Mouse (Mus musculus): Measurements from ENCODE around the gene Olfr70.

Olfr70 gene

DNA sequence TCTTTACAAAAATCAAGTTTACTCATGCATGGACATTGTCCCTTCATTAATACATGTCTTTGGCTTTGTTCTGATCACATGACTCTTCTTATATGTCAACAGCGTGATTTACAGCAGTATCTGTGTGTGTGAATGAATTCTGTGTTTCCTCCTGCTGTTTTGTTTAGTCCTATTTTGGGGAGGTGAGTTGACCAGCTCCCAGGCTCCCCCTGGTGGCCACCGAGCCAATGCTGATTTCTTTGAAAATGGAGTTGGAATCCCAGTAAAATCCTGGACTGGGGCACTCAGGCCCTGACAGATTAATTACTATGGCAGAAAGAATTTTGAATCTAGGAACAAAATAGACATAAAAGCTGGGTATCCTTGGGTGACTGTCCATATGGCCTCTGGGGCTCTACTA lies 11.2 kb upstream of the Olfr70 start:
- peak; percentile 80 for DNase-seq (ENCODE audit: inconsistent ontology term)

DNA sequence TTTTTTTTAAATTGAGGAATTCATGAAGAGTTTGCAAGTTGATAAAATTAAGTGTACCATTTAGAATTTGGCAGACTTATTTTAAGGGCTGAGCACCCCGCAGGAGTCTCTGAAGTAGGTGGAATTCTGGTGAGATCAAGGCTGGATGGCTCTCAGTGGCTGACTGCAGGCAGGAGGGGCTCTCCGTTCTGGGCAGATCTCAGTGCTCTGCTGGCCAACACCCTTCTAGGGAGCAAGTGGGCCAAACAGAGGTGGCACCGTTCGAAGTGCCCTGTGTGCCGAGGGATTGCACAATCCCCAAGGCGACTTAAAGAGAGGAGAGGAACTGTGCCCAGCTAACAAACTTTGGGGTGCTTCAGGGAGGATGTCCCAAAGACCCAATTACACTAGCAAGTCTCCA lies 9.3 kb upstream of the Olfr70 start, which contains the start of gene Olfr71:
Gene Olfr71, minus strand, starts transcription at position 387 of the 400 bp plus-strand sequence.
- no peak for DNase-seq (ENCODE audit: inconsistent ontology term)

DNA sequence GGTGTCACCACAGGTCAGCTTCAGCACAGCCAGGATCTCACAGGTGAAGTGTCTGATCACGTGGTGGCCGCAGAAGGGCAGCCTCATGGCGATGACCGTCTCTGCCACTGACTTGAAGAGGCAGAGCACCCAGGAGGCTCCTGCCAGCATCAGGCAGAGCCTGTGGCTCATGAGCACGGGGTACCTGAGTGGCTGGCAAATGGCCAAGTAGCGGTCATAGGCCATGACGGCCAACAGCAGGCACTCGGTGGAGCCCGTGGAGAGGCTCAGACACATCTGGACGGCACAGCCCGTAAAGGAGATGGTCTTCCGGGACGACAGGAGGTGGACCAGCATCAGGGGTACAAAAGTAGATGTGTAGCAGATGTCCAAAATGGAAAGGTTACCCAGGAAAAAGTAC lies 5.4 kb upstream of the Olfr70 start:
- no peak for DNase-seq (ENCODE audit: inconsistent ontology term)

GRCm38 (mm10) chr4:43703851-43704250 lies 3.2 kb upstream of the Olfr70 start:
- no peak for DNase-seq (ENCODE audit: inconsistent ontology term)

- no peak for DNase-seq (ENCODE audit: inconsistent ontology term)
Observed at GRCm38 (mm10) chr4:43703439-43703838, 2.8 kb upstream of the Olfr70 start.

- peak; percentile 51 for DNase-seq (ENCODE audit: inconsistent ontology term)
Observed at GRCm38 (mm10) chr4:43696561-43696960, 4.0 kb downstream of the Olfr70 start.

DNA sequence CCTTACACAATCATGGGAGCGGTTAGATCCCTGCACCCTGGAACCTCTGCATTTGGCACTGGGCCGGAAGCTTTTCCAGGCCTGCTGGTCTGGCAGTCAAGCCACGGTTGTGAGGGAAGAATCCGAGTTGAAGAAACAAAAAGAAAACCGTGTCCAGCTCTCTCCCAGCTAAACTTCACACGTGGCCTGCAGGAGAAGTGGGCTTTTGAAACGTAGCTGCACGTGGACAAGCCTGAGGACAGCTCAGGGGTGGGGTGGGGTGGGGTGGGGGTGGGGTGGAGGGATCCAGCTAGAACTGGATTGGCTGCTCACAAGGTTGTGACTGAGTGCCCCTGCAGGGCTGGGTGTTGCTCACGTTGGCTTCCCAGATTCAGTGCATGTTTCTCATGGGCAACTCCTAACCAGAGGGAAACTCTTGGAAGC lies 5.3 kb downstream of the Olfr70 start:
- peak; percentile 11 for DNase-seq (ENCODE audit: inconsistent ontology term)

GRCm38 (mm10) chr4:43694439-43695248 lies 6.0 kb downstream of the Olfr70 start:
- DNase-seq (ENCODE audit: inconsistent ontology term): no peak

DNA sequence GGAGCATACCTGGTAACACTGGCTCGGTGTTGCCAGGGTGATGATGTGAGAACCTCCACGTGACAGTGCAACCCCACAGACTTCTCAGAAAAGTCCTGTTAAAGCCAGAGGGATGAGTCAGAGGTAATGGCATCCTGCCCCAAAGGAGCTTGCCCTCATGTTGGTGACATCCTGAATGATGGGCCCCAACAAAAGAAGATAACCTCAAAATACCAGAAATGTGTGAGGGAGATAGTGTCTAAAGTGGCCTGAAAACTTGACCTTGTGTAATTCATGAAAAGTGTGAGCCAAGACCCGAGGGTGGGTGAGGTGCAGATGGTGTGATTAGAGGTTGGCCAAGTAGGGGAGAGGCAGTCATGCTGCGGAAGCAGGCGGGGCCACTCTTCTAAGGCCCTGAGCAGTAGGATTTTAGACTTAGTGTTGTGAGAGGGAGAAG lies 6.8 kb downstream of the Olfr70 start:
- DNase-seq (ENCODE audit: inconsistent ontology term): peak; percentile 58

GRCm38 (mm10) chr4:43691026-43691425 lies 9.6 kb downstream of the Olfr70 start:
- no peak for DNase-seq (ENCODE audit: inconsistent ontology term)

DNA sequence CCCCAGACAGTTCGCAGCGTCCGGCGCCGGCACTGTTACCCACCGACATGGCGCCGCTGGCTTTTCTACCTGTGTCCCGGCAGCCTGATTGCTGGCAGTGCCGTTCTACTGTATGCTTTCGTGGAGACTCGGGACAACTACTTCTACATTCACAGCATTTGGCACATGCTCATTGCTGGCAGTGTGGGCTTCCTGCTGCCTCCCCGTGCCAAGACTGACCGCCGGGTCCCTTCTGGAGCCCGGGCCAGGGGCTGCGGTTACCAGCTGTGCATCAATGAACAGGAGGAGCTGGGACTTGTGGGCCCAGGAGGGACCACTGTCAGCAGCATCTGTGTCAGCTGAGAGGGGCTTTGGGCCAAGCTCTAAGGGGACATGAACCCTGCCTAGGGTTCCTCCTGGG lies 10.6 kb downstream of the Olfr70 start:
- DNase-seq (ENCODE audit: inconsistent ontology term): no peak

- DNase-seq (ENCODE audit: inconsistent ontology term): no peak
Observed at GRCm38 (mm10) chr4:43679416-43680043, 21.1 kb downstream of the Olfr70 start.

DNA sequence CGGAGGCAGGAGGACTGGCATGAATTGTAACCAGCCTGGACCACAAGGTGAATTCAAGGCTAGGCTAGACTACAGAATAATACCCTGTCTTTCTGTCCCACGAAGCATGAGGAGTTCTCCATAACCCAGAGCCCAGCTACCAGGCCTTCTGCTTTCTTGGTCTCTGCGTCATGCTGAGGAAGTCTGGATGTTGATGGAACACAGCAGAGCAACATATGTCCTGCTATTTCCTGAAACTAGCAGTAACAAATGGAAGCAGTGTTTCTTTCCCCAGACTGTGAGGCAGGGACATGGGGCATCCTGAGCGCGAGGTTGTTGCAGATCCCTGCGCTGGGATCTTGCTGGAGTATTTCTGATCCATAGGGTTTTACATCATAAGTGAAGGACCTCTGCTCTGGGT lies 22.1 kb downstream of the Olfr70 start:
- DNase-seq (ENCODE audit: inconsistent ontology term): no peak

DNA sequence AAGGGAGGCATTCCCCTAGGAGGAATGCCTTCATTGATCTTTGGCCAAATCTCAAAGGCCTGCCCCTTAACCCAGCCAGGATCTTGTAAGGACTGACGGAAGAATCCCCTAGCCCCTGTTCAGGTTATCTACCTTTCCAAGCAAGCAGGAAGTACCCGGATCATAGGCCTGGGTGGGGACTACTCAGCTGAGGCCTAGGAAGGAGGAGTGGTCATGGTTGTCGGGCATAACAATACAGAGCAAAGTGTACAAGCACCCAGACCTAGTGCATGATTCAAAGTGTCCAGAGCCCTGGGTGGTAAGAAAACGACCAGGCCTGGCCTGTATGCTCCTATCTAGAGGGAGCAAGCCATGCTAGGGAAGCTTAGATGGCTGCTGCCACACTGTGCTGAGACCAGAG lies 25.0 kb downstream of the Olfr70 start:
- no peak for DNase-seq (ENCODE audit: inconsistent ontology term)

GRCm38 (mm10) chr4:43674974-43675373 lies 25.6 kb downstream of the Olfr70 start:
- no peak for DNase-seq (ENCODE audit: inconsistent ontology term)

DNA sequence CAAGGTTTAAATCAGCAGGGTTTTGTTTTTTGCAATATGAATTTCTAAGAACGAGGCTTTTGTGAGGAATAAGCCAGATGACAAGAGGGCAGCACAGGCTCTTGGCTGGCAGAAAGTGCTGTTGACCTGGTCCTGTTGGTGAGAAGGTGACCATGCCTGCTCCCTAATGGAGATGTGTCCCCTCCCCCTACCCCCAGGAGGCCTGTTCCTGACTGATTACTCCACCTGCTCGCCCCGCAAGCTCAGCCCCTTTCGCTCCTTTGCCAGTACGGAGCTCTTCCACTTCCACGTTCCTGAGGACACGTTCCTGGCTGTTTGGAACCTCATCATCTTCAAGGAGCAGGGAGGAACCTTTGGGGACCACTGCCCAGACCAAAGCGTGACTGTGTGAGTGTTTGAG lies 26.9 kb downstream of the Olfr70 start:
- no peak for DNase-seq (ENCODE audit: inconsistent ontology term)

GRCm38 (mm10) chr4:43672070-43672469 lies 28.5 kb downstream of the Olfr70 start:
- peak; percentile 81 for DNase-seq (ENCODE audit: inconsistent ontology term)

DNA sequence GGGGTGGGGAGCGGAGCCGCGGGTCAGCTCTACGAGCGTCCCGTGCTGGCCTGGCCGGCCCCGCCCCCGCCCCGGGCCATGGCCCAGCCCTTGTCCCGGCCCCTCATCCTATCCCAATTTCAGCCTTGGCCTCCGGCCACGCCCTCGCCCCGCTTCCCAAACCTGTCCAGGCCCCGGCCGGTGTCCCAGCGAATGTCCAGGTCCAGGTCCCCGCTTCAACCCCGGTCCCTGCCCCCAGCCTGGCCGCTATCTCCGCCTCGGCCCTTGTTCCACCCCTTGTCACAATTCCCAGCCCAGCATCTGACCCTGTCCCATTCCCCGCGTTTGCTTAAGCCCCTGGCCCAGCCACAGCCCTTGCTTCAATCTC lies 31.2 kb downstream of the Olfr70 start:
- peak; percentile 88 for DNase-seq (ENCODE audit: inconsistent ontology term)

DNA sequence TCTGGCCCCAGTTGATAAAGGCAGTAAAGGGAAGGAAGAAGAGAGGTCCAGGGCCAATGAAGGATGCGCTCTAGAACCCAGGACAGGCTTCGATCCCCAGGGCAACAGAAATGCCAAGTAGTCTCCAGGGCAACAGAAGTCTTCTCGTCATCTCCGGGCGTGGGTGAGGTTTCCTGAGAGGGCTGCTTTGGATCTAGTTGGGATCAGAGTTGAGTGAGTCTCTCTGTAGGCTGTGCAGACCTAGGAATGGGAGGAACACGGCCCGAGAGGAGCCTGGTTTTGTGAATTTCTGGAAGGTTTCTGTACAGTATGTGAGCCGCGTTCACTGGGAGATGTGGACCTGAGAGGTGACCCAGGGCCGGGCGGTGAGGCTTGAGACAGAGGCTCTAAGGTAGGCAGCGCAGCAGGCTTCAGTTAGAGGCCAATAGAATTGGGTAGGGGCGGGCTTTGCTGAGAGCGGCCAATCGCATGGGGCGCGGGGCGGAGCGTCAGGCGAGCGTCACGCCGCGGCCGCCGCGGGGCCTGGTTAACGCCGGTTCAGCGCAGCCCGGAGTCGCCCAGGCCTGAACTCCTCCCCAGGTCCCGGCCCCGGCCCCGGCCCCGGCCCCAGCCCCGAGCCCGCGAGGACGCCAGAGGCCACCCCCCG lies 31.7 kb downstream of the Olfr70 start, which contains the start of the genes Tmem8b and Fam221b:
Gene Tmem8b, plus strand, starts transcription at position 190 of the 646 bp plus-strand sequence.
Gene Fam221b, minus strand, starts transcription at position 364 of the 646 bp plus-strand sequence.
- peak; percentile 92 for DNase-seq (ENCODE audit: inconsistent ontology term)

DNA sequence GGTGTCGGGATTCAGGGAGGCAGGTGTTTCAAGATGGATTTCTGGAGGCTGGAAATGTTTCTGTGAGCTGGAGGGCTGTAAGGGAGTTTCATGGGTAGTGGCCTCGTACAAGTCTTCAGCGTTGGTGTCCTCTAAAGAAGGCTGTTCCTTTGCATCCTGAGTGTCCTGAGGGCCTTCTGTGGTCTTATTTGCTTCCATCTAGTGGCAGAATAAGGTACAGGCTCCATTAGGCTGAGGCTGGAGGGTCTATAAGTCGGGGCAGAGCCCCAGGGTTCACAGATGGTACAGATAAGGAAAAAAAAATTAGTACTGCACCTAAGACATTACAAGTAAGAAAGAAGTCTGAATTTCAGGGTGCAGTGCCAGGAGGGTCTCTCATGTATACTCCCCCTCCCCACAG lies 34.2 kb downstream of the Olfr70 start:
- no peak for DNase-seq (ENCODE audit: inconsistent ontology term)

DNA sequence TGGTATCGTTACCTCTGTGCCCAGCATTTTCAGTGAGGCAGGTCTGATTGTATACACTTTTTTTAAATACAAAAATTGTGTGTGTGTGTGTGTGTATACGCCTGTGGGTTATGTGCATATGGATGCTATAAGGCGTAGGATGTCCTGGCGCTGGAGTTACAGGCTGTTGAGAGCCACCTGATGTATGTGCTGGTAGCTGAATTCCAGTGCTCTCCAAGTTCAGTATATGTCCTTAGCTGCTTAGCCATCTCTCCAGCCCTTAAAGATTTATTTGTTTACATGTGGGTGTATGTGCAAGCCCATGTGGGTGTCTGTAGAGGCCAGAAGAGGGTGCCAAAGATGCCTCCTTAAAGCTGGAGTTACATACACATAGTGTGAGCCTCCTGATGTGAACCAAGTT lies 43.5 kb downstream of the Olfr70 start:
- peak; percentile 6 for DNase-seq (ENCODE audit: inconsistent ontology term)

DNA sequence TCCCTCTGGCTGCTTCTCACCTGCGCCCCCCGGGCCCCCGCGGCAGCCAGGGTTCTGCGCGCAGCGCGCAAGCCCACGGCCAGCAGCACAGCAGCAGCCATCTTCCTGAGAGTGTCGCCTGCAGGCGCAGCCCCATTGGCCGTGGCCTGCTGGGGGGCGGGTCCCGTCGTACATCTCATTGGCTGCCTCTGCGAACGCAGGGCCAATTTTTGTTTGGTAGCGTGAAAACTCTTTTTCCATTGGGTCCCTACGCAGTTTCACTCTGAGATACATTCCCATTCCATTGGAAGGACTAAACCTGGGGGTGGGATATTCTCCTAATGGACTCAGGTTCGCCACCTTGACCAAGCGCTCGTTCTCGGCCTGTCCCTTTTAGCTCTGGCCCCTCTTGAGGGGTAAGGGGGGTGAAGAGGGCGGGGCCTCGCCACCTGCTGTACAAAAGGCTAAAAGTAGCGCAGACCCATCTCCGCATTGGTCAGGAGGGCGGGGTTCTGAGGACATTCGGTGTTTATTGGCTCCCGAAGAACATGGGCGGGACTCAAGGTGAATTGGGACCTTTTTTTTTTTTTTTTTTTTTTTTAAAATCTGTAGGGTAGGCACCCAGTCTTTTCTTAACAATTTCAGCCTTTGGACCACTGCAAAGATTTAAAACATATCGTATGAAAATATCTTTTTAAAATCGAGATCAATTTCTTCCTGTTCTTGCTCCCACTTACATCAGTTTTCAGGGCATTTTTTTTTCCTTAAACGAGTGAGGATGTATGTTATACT lies 44.1 kb downstream of the Olfr70 start, which contains the start of gene Hint2:
Gene Hint2, minus strand, starts transcription at position 128 of the 771 bp plus-strand sequence.
- DNase-seq (ENCODE audit: inconsistent ontology term): peak; percentile 99

Data from Muller cell, postnatal 12 days (primary cell).